Mouse (Mus musculus) forebrain, embryonic 16.5 days (tissue): ENCODE data around the gene Col4a3bp. TPM values are rescaled to one million over a fixed set of nuclear protein-coding genes. Genes with fewer than 3 reads are reported as not detected.

ENCODE experiments used
- ATAC-seq: fragments of 200-750 bp; cut with Nextera tagmentation; 2 replicates; pipeline ENCODE4 v1.8.0; 2017; ENCODE audit warnings: mild to moderate bottlenecking, moderate library complexity
- H3K27ac ChIP-seq: fragments of 300-500 bp; sonication (generic); 2 replicates; pipeline ENCODE4 v1.5.1; 2014; ENCODE audit warnings: low read length, control low read depth
- H3K27me3 ChIP-seq: fragments of 300-500 bp; sonication (generic); replicated peaks from 2 replicates; pipeline ENCODE4 v1.6.1; 2014; ENCODE audit warnings: low read length; ENCODE audit not compliant: control insufficient read depth, insufficient read depth
- H3K36me3 ChIP-seq: fragments of 300-500 bp; sonication (generic); 2 replicates; pipeline ENCODE4 v1.6.1; 2014; ENCODE audit not compliant: control insufficient read depth, insufficient read depth
- H3K4me1 ChIP-seq: fragments of 300-500 bp; sonication (generic); replicated peaks from 2 replicates; pipeline ENCODE4 v1.6.1; 2014; ENCODE audit warnings: low read length; ENCODE audit not compliant: control insufficient read depth, insufficient read depth
- H3K4me2 ChIP-seq: fragments of 300-500 bp; sonication (generic); 2 replicates; pipeline ENCODE4 v1.6.1; 2014; ENCODE audit warnings: mild to moderate bottlenecking, low read length, control low read depth
- H3K4me3 ChIP-seq: fragments of 300-500 bp; sonication (generic); replicated peaks from 2 replicates; pipeline ENCODE4 v1.5.1; 2014; ENCODE audit warnings: mild to moderate bottlenecking, low read length, control low read depth
- H3K9ac ChIP-seq: fragments of 300-500 bp; sonication (generic); replicated peaks from 2 replicates; pipeline ENCODE4 v1.6.1; 2014; ENCODE audit warnings: low read depth, low read length, control low read depth
- H3K9me3 ChIP-seq: fragments of 300-500 bp; sonication (generic); 2 replicates; pipeline ENCODE4 v1.6.1; 2016; ENCODE audit warnings: low read length; ENCODE audit not compliant: control insufficient read depth
- WGBS: fragments of 180-500 bp; shearing (Covaris S2); extraction: QIAGEN DNeasy Blood & Tissue Kit; methylation state at CpG from one replicate; pipeline ENCODE4 v1.1.7; 2014; 5-methylcytosine and 5-hydroxymethylcytosine counted together
- polyA plus RNA-seq: library from polyadenylated mRNA; unstranded; fragments of >200 nt; fragmentation: Nextera tagmentation; extraction: Ambion mirVana; gene quantifications from 2 replicates; pipeline ENCODE4 v1.2.1, GENCODE M21; 2015

Gene Col4a3bp
- polyA plus RNA-seq, 1 experiment from 2014 or later, result 9.6 TPM

GRCm38 (mm10) chr13:96533742-96534141 lies 8.7 kb upstream of the Col4a3bp start:
- Histone ChIP-seq H3K27me3 (no peaks in the 10 kb centered on the region), H3K9me3 (no peaks in the 10 kb centered on the region), H3K4me3 (no peak overlapping the region), H3K36me3 (no peaks in the 10 kb centered on the region), H3K4me2 (no peak overlapping the region), H3K4me1 (no peaks in the 10 kb centered on the region; the same call in 1 of the 2 replicates), H3K27ac (no peak overlapping the region), H3K9ac (no peak overlapping the region)
- no peak for ATAC-seq
- 85% methylated on average over 2 of the region's 2 CpGs for WGBS

- Histone ChIP-seq H3K4me2 (no peak overlapping the region), H3K27ac (no peak overlapping the region), H3K4me1 (no peaks in the 10 kb centered on the region; the same call in 1 of the 2 replicates), H3K4me3 (no peak overlapping the region), H3K27me3 (no peaks in the 10 kb centered on the region), H3K36me3 (no peaks in the 10 kb centered on the region), H3K9ac (no peak overlapping the region), H3K9me3 (no peaks in the 10 kb centered on the region)
- 84% methylated on average over 5 of the region's 5 CpGs for WGBS
- ATAC-seq, result no peak
Measured at GRCm38 (mm10) chr13:96536821-96537572, 5.4 kb upstream of the Col4a3bp start.

DNA sequence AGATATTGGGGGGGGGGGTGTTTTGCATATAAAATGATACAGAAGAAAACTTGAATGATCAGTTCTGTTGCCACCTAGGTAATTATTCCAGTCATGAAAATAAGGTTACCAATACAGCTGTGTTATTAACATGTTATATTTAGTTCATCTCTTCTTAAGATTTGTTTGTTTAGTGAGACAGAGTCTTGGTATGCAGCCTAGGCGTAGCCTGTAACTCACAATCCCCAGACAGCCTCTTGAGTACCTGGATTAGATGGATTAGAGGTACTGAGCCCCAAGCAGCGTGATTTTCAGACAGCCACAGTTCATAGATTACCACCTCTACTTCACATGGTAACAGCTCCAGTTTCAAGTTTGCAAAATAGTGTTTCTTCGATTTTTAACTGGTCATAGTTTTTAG lies 4.3 kb upstream of the Col4a3bp start:
- Histone ChIP-seq H3K9me3 (no peaks in the 10 kb centered on the region), H3K9ac (no peak overlapping the region), H3K36me3 (no peaks in the 10 kb centered on the region), H3K27ac (no peak overlapping the region), H3K4me1 (no peaks in the 10 kb centered on the region), H3K4me2 (no peak overlapping the region), H3K27me3 (no peaks in the 10 kb centered on the region), H3K4me3 (no peak overlapping the region)
- 85% methylated on average over 3 of the region's 3 CpGs for WGBS
- ATAC-seq, result no peak

DNA sequence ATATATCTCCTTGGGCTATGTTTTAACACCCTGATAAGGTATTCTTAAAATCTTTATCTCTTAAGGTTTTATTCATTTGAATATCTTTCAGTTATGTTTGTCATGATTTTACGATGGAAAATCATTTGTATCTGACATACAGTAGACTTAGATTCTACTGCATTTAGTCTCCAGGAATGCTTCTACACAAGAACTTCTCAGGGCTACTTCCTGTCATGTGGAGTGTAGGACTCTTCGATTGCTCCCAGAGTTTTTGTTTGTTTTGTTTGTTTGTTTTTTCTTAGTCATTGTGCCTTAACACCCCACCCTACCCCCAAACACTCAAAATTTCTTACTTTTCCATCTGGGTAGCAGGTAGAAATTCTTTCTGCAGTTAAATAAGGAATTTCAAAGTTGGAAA lies 1.0 kb upstream of the Col4a3bp start:
- no peaks in the 10 kb centered on the region for H3K27me3 ChIP-seq
- no peak overlapping the region for H3K9ac ChIP-seq
- H3K4me2 ChIP-seq, result no peak overlapping the region
- no peak for ATAC-seq
- H3K36me3 ChIP-seq, result no peaks in the 10 kb centered on the region
- 58% methylated on average over 2 of the region's 2 CpGs for WGBS
- H3K4me3 ChIP-seq, result no peak overlapping the region
- H3K27ac ChIP-seq, result no peak overlapping the region
- peaks cover 6% of the 10 kb centered on the region; the same call in 1 of the 2 replicates for H3K4me1 ChIP-seq
- no peaks in the 10 kb centered on the region for H3K9me3 ChIP-seq

DNA sequence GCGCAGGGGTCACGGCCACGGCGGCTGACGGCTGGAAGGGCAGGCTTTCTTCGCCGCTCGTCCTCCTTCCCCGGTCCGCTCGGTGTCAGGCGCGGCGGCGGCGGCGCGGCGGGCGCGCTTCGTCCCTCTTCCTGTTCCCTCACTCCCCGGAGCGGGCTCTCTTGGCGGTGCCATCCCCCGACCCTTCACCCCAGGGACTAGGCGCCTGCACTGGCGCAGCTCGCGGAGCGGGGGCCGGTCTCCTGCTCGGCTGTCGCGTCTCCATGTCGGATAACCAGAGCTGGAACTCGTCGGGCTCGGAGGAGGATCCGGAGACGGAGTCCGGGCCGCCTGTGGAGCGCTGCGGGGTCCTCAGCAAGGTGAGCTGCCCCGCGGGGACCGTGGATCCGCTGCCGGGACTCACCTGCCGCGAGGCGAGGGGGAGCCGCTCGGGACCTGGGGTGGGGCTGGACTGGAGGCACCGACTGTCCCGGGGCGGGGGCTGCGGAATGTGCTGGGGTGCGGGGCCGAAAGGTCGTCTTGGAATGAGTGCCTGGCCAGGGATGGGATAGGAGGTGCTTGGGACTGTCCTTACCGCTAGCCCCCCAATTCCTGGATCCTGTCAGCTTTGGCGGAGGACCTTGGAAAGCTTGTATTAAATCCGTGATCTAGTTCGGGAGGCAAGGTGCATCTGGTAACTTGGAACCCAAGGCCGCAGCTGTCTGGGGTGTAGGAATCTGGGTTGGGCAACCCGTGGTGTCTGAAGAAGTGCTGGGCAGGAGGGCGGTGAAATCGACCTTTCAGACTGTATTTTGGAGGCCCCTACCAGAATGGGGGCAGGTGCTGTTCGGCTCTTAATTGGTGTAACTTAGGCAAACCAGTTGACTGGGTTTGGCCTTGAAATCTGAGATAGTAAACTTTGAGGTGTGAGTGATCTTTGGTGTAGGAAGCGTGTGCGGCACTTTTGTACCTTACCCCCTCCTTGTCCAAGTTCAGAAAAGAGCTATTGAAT lies 778 bp downstream of the Col4a3bp start:
- H3K4me2 ChIP-seq, result peak overlapping the region; percentile 73
- H3K4me1 ChIP-seq, result peaks cover 6% of the 10 kb centered on the region; the same call in 1 of the 2 replicates
- no peaks in the 10 kb centered on the region for H3K27me3 ChIP-seq
- no peaks in the 10 kb centered on the region for H3K36me3 ChIP-seq
- no peaks in the 10 kb centered on the region for H3K9me3 ChIP-seq
- H3K9ac ChIP-seq, result peak overlapping the region; percentile 96
- peak overlapping the region; percentile 98 for H3K4me3 ChIP-seq
- H3K27ac ChIP-seq, result peak overlapping the region; percentile 96
- peak; percentile 70 for ATAC-seq
- under 1% methylated on average over 68 of the region's 73 CpGs for WGBS

DNA sequence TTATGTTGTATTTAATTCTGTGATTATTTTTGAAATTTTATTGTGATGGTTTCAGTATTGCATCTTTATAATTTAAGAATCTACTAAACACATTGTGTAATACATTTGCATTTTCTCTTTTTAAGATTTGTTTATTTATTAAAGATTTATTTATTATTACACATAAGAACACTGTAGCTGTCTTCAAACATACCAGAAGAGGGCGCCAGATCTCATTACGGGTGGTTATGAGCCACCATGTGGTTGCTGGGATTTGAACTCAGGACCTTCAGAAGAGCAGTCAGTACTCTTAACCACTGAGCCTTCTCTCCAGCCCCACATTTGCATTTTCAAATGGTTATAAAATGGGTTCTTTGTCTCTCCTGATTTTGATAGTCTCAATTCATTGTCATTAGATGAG lies 2.1 kb downstream of the Col4a3bp start:
- 79% methylated on average over 2 of the region's 2 CpGs for WGBS
- peaks cover 6% of the 10 kb centered on the region; the same call in 1 of the 2 replicates for H3K4me1 ChIP-seq
- H3K27ac ChIP-seq, result no peak overlapping the region
- ATAC-seq, result no peak
- H3K36me3 ChIP-seq, result no peaks in the 10 kb centered on the region; the same call in 1 of the 2 replicates
- no peak overlapping the region for H3K4me3 ChIP-seq
- H3K4me2 ChIP-seq, result no peak overlapping the region
- no peaks in the 10 kb centered on the region for H3K27me3 ChIP-seq
- no peaks in the 10 kb centered on the region for H3K9me3 ChIP-seq
- no peak overlapping the region for H3K9ac ChIP-seq

DNA sequence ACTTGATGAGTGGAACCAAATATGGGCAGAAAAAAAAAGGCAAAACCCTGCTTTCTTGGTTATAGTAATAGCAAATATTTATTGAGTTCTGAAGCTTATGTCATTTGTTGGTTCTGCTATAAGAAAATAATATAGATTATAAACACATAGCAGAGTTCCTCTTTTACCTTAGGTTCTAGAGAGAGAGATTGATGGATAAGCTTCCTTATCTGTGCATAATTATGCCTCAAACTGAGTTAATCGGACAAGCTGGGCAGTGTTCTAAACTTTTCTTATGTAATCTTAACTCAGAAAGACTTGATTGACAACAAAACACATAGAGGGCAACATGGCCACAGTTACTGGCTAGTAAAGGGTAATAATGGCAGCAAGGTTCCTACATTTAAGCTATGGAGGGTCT lies 4.8 kb downstream of the Col4a3bp start:
- Histone ChIP-seq H3K4me2 (no peak overlapping the region), H3K9ac (no peak overlapping the region), H3K4me3 (no peak overlapping the region), H3K27ac (no peak overlapping the region), H3K36me3 (no peaks in the 10 kb centered on the region; the same call in 1 of the 2 replicates), H3K4me1 (peaks cover 6% of the 10 kb centered on the region; the same call in 1 of the 2 replicates), H3K27me3 (no peaks in the 10 kb centered on the region), H3K9me3 (no peaks in the 10 kb centered on the region)
- 68% methylated on average over 1 of the region's 1 CpGs for WGBS
- no peak for ATAC-seq

DNA sequence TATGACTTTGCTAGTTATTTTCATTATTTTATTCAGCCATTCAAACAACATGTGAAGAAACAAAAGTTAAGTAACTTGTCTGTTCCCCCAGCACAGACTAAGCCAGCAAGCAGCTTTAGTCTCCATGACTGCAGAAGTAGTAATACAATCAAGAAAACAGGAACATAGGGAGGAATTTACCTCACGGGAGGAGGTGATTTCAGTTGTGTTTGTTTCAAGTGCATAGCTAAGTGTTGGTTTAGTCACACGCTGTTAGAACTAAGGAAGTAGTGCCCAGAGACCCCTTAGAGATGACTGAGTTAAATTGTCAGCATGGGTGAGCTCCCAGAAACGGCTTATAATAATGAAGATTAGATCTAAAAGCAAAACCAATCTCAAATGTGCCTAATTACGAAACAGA lies 5.5 kb downstream of the Col4a3bp start:
- H3K4me2 ChIP-seq, result no peak overlapping the region
- ATAC-seq, result no peak
- H3K4me1 ChIP-seq, result peaks cover 6% of the 10 kb centered on the region; the same call in 1 of the 2 replicates
- no peak overlapping the region for H3K27ac ChIP-seq
- no peak overlapping the region for H3K4me3 ChIP-seq
- WGBS, result 50% methylated on average over 4 of the region's 4 CpGs
- no peak overlapping the region for H3K9ac ChIP-seq
- no peaks in the 10 kb centered on the region for H3K27me3 ChIP-seq
- no peaks in the 10 kb centered on the region for H3K9me3 ChIP-seq
- no peaks in the 10 kb centered on the region; the same call in 1 of the 2 replicates for H3K36me3 ChIP-seq

DNA sequence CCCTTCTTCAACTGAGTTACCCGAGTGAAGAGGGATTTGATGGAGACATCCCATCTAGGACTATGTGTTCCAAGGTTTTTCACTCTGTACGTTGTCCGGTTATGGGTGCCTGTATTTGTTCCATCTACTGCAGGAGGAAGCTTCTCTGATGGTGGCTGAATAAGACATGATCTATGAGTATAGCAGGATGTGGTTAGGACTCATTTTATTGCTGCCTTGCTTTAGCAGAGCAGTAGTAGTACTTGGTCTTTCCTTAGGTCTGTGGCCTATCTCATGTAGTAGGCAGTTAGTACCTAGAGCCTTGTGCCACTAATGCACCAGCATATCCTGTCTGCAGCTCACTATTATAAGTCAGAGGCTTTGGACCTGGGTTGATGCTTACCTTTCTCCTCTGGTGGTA lies 12.7 kb downstream of the Col4a3bp start:
- Histone ChIP-seq H3K27ac (no peak overlapping the region), H3K4me2 (no peak overlapping the region), H3K4me3 (no peak overlapping the region), H3K4me1 (no peaks in the 10 kb centered on the region), H3K27me3 (no peaks in the 10 kb centered on the region), H3K9ac (no peak overlapping the region), H3K9me3 (no peaks in the 10 kb centered on the region), H3K36me3 (no peaks in the 10 kb centered on the region)
- whole genome bisulfite sequencing, result 96% methylated on average over 3 of the region's 3 CpGs
- ATAC-seq, result no peak
